Mouse (Mus musculus) midbrain, postnatal 0 days (tissue): ENCODE data around the gene Alyref2. TPM values are rescaled to one million over a fixed set of nuclear protein-coding genes. Genes with fewer than 3 reads are reported as not detected.
A peak's percentile ranks its signal among the peaks of the same experiment; 100 is the strongest.

Experiments
- ATAC-seq: fragments of 200-750 bp; cut with Nextera tagmentation; 2 replicates; pipeline ENCODE4 v1.8.0; 2017; ENCODE audit warnings: moderate number of reproducible peaks, mild to moderate bottlenecking, moderate TSS enrichment, moderate library complexity; ENCODE audit not compliant: low FRiP score
- DNase-seq: peaks from one replicate; pipeline ENCODE4 v3.0.0-alpha.2; 2015; ENCODE audit warnings: low spot score
- H3K27ac ChIP-seq: fragments of 300-500 bp; sonication (generic); 2 replicates; pipeline ENCODE4 v1.5.1; 2014; ENCODE audit warnings: low read depth, mild to moderate bottlenecking, low read length, mixed read lengths
- H3K27me3 ChIP-seq: fragments of 300-500 bp; sonication (generic); 2 replicates; pipeline ENCODE4 v1.6.1; 2014; ENCODE audit warnings: low read length, control low read depth, mixed read lengths; ENCODE audit not compliant: insufficient read depth
- H3K36me3 ChIP-seq: fragments of 300-500 bp; sonication (generic); 2 replicates; pipeline ENCODE4 v1.6.1; 2014; ENCODE audit warnings: low read length, control low read depth, mixed read lengths; ENCODE audit not compliant: insufficient read depth
- H3K4me1 ChIP-seq: fragments of 300-500 bp; sonication (generic); 2 replicates; pipeline ENCODE4 v1.6.1; 2014; ENCODE audit warnings: mild to moderate bottlenecking, control low read depth, antibody characterized with exemption, low read length, mixed read lengths; ENCODE audit not compliant: insufficient read depth
- H3K4me2 ChIP-seq: fragments of 300-500 bp; sonication (generic); 2 replicates; pipeline ENCODE4 v1.6.1; 2014; ENCODE audit warnings: low read depth, mild to moderate bottlenecking, low read length, mixed read lengths; ENCODE audit not compliant: poor library complexity, severe bottlenecking
- H3K4me3 ChIP-seq: fragments of 300-500 bp; sonication (generic); 2 replicates; pipeline ENCODE4 v1.5.1; 2014; ENCODE audit warnings: low read depth, mild to moderate bottlenecking, low read length, moderate library complexity
- H3K9ac ChIP-seq: fragments of 300-500 bp; sonication (generic); replicated peaks from 2 replicates; pipeline ENCODE4 v1.6.1; 2014; ENCODE audit warnings: mild to moderate bottlenecking, low read length, moderate library complexity, mixed read lengths; ENCODE audit not compliant: poor library complexity, severe bottlenecking
- H3K9me3 ChIP-seq: fragments of 300-500 bp; sonication (generic); 2 replicates; pipeline ENCODE4 v1.6.1; 2016; ENCODE audit warnings: low read length, control low read depth
- CTCF ChIP-seq: IDR thresholded peaks from 2 replicates; pipeline ENCODE4 v1.5.1; 2016; ENCODE audit warnings: antibody characterized with exemption, mild to moderate bottlenecking
- WGBS: fragments of 180-500 bp; shearing (Covaris S2); extraction: QIAGEN DNeasy Blood & Tissue Kit; methylation state at CpG from one replicate; pipeline ENCODE4 v1.1.7; 2014; 5-methylcytosine and 5-hydroxymethylcytosine counted together
- polyA plus RNA-seq: library from polyadenylated mRNA; unstranded; fragments of >200 nt; fragmentation: Nextera tagmentation; extraction: Ambion mirVana; gene quantifications from 2 replicates; pipeline ENCODE4 v1.2.1, GENCODE M21; 2015
- total RNA-seq: library from RNA; depleted of rRNA; stranded (reverse); fragments of >200 nt; gene quantifications from 2 replicates; pipeline ENCODE4 v1.2.3, GENCODE M21; 2014; rRNA removed

Alyref2 gene
- total RNA-seq (9.4 and 14.7 TPM in 2 replicates), polyA plus RNA-seq (22.1 and 22.2 TPM in 2 replicates)

DNA sequence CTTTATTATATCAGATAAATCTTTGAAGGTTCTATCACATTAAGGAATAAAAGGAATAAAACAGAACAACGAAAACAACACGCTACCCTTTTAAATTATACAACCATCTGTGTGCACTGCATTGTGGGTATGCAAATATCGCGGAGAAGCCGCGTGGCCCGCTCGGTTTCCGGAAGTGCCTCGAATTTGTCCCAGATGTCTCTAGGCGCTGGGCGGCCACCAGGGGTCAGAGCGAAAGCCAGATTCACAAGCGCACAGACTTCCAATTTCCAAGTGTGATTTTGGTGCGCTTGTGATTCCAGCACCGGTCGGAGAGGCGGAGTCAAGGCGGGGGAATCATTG lies at the start of gene Alyref2:
Gene Alyref2, plus strand, starts transcription at position 229 of the 342 bp plus-strand sequence.
- H3K4me2 ChIP-seq = peak within 1 kb of the TSS; percentile 73

DNA sequence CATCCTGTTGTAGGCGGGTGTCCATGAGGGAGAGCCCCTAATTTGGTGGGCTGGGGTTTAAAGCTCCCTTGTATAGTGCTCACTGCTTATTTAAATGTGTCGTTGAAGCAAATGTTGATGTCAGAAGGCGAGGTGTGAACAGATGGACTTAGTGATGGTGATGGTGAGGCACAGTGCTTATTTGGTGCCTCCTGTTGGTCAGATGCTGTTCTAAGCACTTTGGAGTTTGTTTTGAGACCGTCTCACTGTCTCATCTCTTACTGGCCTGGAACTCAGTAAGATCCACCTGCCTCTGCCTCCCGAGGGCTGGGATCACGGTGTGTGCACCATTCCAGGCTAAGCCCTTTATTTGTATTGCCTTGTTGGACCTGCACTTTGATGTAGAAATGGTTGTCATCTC lies 48.4 kb upstream of the Alyref2 start:
- 80% methylated on average over 6 of the region's 6 CpGs for WGBS
- Histone ChIP-seq H3K9ac (no peak overlapping the region), H3K36me3 (no peaks in the 10 kb centered on the region), H3K9me3 (no peaks in the 10 kb centered on the region), H3K27me3 (no peaks in the 10 kb centered on the region), H3K4me3 (no peak overlapping the region), H3K4me2 (no peak overlapping the region), H3K27ac (no peak overlapping the region), H3K4me1 (no peaks in the 10 kb centered on the region)
- DNase-seq (no peak), ATAC-seq (no peak)
- TF ChIP-seq CTCF = no peak

More for the DNA sequence above, at the start of gene Alyref2:
- Histone ChIP-seq H3K4me1 (no peaks in the 10 kb centered on the region), H3K9me3 (no peaks in the 10 kb centered on the region), H3K4me3 (peak within 1 kb of the TSS; percentile 65), H3K36me3 (no peaks in the 10 kb centered on the region), H3K27ac (peak within 1 kb of the TSS; percentile 92), H3K27me3 (no peaks in the 10 kb centered on the region), H3K9ac (peak within 1 kb of the TSS; percentile 72)
- DNase-seq (peak; percentile 96), ATAC-seq (peak; percentile 88)
- WGBS = under 1% methylated on average over 19 of the region's 19 CpGs
- peak; percentile 92 for TF ChIP-seq CTCF

DNA sequence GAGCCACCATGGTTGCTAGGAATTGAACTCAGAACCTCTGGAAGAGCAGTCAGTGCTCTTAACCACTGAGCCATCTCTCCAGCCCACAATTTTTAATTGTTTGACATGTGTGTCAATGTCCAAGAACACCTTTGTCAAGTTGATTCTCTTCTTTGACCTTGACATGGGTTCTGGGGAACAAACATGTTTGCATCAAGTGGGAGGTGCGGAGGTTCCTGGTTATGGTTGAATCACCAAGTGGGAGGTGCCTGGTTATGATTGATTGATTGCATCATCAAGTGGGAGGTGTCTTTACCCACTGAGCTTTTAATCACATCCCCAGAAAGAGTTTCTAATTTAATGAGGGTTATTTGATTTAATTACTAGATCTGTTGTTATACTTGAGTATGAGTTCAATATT lies 45.7 kb upstream of the Alyref2 start:
- no peaks in the 10 kb centered on the region for H3K36me3 ChIP-seq
- ATAC-seq (no peak), DNase-seq (no peak)
- WGBS = 100% methylated on average over 1 of the region's 1 CpGs
- no peak overlapping the region for H3K4me3 ChIP-seq
- H3K9me3 ChIP-seq = no peaks in the 10 kb centered on the region
- H3K27ac ChIP-seq = no peak overlapping the region
- H3K27me3 ChIP-seq = no peaks in the 10 kb centered on the region
- H3K9ac ChIP-seq = no peak overlapping the region
- TF ChIP-seq CTCF = no peak
- no peaks in the 10 kb centered on the region for H3K4me1 ChIP-seq
- H3K4me2 ChIP-seq = no peak overlapping the region

GRCm38 (mm10) chr1:171459791-171460190 lies 43.5 kb upstream of the Alyref2 start:
- no peaks in the 10 kb centered on the region for H3K36me3 ChIP-seq
- H3K27ac ChIP-seq = no peak overlapping the region
- ATAC-seq (no peak), DNase-seq (peak; percentile 52)
- no peak overlapping the region for H3K9ac ChIP-seq
- no peak overlapping the region for H3K4me3 ChIP-seq
- WGBS = 40% methylated on average over 5 of the region's 5 CpGs
- no peak overlapping the region for H3K4me2 ChIP-seq
- no peaks in the 10 kb centered on the region for H3K4me1 ChIP-seq
- H3K9me3 ChIP-seq = no peaks in the 10 kb centered on the region
- TF ChIP-seq CTCF = no peak
- no peaks in the 10 kb centered on the region for H3K27me3 ChIP-seq

GRCm38 (mm10) chr1:171460551-171461503 lies 42.5 kb upstream of the Alyref2 start:
- H3K36me3 ChIP-seq = no peaks in the 10 kb centered on the region
- no peaks in the 10 kb centered on the region for H3K4me1 ChIP-seq
- no peak overlapping the region for H3K9ac ChIP-seq
- TF ChIP-seq CTCF = no peak
- ATAC-seq (no peak), DNase-seq (no peak)
- H3K4me3 ChIP-seq = no peak overlapping the region
- H3K4me2 ChIP-seq = no peak overlapping the region
- WGBS = 92% methylated on average over 22 of the region's 22 CpGs
- no peak overlapping the region for H3K27ac ChIP-seq
- H3K27me3 ChIP-seq = no peaks in the 10 kb centered on the region
- no peaks in the 10 kb centered on the region for H3K9me3 ChIP-seq

GRCm38 (mm10) chr1:171463133-171463532 lies 40.1 kb upstream of the Alyref2 start:
- no peak for ATAC-seq
- no peaks in the 10 kb centered on the region for H3K36me3 ChIP-seq
- 88% methylated on average over 3 of the region's 3 CpGs for WGBS

More at GRCm38 (mm10) chr1:171463133-171463532, 40.1 kb upstream of the Alyref2 start:
- Histone ChIP-seq H3K9me3 (no peaks in the 10 kb centered on the region), H3K4me2 (no peak overlapping the region), H3K4me1 (no peaks in the 10 kb centered on the region), H3K9ac (no peak overlapping the region), H3K27ac (no peak overlapping the region), H3K4me3 (no peak overlapping the region), H3K27me3 (no peaks in the 10 kb centered on the region)
- DNase-seq = no peak
- no peak for TF ChIP-seq CTCF
